Mouse (Mus musculus) lung, postnatal 14 days (tissue): ENCODE data around the gene Bmp5.

Experiments
- DNase-seq: peaks from one replicate; pipeline ENCODE4 v3.0.0; 2021

The Bmp5 gene

DNA sequence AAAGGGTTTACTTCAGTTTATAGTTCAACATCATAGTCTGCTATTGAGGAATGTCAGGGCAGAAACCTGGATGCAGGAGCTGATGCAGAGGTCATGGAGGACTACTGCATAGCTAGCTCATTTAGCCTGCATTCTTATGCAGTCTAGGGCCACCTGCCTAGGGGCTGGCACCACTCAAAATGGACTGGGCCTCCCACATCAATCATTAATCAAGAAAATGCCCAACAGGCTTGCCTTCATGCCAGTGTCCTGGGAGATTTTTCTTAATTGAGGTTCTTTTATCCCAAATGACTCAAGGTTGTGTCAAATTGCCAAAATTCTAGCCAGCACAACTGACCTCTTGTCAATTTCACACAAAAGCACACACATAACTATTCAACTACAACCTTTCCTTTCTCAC is 70.8 kb downstream of the Bmp5 start:
- no peak for DNase-seq

- DNase-seq: no peak
Observed at GRCm38 (mm10) chr9:75850670-75851228, 75.6 kb downstream of the Bmp5 start.

DNA sequence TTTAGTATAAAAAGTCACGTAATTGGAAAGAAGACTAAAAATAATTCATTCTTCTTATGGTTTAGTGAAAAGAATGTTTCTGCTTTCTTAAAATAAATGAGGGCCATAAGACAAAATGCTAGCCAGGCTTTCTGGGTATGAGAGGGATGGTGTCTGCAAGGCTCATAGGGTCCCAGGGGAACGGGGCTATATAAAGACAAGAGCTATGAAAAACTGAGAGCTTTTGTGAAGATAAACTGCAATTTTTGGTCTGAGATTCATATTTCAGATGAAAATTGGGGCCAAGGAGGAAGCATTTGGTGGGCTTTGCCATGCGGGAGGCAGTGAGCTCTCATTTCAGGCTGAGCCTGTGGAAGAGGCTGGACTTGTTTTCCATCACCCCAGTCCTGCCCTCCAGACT is 83.0 kb downstream of the Bmp5 start:
- DNase-seq: no peak

DNA sequence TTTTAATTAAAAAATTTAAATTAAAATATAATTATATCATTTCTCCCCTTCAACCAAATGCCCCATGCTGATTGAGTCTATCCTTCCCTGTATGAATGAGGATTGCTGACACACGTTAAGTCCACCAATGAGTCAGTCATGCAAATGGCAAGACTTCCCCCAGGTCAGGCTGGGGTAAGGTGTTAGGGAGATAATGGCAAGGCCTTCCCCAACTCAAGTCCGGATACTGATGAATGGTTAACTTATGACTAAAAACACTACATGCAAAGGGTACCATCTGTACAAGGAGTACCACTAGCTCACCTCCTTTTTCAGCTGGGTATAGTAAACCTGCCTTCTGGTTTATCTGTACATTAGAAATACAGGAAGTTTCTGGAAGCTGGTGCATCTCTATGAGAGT is 83.8 kb downstream of the Bmp5 start:
- no peak for DNase-seq

DNA sequence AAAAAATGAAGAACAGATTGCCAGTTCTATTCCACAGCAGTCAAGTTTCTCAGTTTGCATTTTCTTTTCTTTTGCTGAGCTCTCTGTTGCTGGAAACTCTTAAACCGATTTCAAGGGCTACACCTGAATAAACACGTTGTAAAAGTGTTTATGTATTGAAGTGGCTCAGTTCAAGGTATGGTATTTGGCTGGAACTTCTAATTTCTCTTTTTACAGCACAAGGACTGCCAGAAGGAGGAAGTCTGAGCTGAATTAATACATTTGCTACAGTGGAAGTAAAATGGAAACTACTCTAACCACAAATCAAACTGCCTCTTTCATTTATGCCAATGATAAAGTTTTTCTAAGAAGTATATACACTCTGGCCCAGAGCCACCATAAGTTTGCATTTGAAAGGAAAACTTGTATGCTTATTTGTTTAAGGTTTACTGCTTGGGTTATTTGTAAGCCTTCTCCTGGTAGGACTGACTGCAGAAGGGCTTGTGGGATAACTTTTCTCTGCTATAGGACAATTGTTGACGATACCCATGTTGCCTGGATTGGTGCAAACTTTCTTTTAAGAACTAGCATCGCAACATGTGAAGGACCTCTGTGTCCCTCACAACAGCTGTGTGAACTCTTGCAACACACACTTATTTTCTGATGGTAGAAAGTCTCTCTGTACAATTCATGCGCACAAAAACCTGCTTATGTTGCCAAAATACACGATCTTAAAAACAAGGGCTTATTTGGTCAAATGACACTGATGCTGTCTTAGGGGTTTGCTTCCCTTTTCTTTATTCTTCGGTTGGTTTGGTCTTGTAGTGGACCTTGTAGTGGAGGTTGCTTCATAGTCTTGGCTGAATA is 95.4 kb downstream of the Bmp5 start:
- DNase-seq: peak; percentile 34

DNA sequence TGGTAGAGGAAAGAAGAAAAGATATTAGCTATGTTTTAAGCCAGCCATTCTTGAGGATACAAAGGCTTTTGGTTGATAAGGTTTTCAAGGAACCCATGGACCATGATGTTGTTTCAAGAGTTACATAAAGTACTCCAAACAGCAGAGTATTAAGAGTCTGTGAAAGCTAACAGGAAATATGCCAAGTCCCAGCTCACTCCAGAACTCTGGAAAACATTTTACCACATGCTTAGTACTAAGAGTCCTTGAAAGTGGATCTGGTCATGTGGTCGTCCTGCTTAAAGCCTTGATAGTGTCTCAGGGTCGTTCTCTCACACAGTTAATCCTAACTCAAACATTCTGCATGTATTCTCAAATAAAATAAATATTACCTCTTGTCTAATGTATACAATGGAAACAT is 101.2 kb downstream of the Bmp5 start:
- DNase-seq: peak; percentile 18

GRCm38 (mm10) chr9:75883481-75884190 is 108.5 kb downstream of the Bmp5 start:
- no peak for DNase-seq

GRCm38 (mm10) chr9:75886801-75887544 is 111.8 kb downstream of the Bmp5 start:
- no peak for DNase-seq

DNA sequence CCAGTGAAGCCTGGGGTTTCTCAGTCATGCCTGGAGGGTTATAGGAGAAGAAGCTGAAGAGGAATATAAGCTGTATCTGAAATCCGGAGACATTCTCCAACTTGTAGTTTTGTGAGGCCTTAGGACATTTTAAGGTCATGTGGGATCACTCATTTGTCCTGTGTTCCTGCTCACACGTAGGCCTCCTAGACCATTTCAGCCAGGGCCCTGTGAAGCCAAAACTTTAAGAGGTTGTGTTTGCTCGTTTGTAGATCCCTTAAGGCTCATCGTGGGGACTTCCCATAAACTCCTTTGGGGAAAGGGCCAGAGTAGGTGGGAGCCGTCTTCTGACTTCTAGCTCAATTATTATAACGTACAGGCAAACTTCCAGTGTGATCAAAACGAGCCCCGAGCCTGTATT is 121.8 kb downstream of the Bmp5 start:
- DNase-seq: no peak

- DNase-seq: no peak
Observed at GRCm38 (mm10) chr9:75898022-75898421, 122.9 kb downstream of the Bmp5 start.

- DNase-seq: no peak
Observed at GRCm38 (mm10) chr9:75901219-75901618, 126.1 kb downstream of the Bmp5 start.

DNA sequence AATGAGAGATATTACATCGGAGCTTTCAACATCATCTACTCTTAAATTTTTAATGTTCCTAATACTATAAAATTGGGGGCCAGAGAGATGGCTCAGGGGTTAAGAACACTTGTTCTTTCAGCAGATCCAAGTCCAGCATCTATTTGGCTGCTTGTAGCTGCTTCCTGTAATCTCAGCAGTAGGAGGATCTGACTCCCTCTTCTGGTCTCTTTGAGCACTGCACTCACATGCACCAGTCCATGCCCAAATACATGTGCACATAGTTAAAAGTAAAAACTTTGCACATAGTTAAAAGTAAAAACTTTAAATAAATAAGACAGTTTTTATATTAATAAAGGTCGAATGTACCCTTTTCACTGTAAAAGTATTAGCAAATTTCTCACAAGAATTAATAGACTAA is 130.3 kb downstream of the Bmp5 start:
- DNase-seq: peak; percentile 50

GRCm38 (mm10) chr9:75910112-75910799 is 135.1 kb downstream of the Bmp5 start:
- DNase-seq: peak; percentile 65

DNA sequence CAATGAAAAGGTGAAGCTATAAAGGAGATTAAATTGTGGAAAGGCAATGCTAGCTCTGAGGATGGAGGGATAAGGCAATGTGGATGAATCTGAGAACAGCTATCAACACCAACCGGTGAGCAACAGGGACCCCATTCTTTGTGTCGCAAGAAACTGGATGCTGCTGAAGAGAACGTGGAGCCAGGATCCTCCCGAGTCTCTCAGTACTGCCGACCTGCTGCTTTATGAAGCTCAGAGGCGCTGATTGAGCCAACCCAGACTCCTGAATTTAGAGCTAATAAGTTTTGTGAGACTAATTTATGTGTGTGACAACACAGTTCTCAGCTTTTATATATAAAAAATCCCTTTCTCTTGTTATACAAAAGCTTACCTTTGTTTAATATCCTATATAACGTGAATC is 136.4 kb downstream of the Bmp5 start:
- DNase-seq: no peak

DNA sequence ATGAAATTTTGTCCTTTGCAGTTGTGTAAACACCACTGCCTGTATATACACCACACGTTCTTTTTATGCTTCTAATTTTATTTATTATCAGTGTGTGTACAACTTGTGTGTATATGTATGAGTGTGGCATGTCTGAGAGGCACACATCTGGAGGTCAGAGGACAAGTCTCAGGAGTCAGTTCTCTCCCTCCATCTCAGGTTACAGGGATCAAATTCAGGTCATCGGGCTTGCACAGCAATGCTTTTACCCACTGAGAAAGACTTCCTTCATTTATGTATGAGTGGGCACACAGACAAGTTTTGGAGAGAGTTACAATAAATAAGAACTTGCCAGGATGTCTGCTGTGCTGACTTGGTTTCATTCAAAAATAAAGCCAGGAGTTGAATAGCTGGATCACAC is 140.9 kb downstream of the Bmp5 start:
- DNase-seq: no peak

- no peak for DNase-seq
Observed at GRCm38 (mm10) chr9:75927196-75927880, 152.2 kb downstream of the Bmp5 start.

DNA sequence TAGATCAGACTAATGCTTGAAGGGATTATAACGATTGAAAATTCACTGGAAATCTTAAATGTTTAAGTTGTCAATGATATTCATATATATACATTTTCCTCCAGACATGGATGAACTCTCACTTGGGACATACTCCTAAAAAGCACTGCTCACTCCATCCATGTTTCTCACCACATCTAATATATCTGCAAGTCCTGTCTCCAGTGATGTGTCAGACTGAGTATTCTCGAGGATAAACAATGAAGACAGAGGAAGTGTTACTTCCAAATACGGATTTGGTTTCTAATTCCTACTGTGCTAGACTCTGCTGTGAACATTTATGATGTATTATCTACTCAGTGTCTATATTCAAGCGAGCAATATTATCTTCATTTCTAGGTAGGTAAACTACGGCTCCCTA is 152.9 kb downstream of the Bmp5 start:
- no peak for DNase-seq

DNA sequence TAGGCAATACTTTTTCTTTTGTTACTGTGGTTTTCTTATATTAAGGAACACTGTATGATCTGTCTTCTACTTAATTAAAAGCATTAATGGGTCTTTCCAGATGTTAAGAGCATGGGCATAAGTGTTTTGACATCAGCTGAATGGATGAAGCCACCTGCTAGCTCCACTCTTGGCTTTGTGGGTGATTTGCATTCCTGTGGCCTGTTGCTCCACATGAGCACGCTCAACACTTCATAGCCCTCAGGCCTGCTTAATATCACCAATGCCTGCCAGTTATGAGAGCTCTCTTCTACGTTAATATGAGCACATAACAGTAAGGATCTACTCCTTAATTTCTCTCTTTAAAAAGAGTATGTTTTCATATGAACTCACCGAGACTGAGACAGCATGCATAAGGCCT is 169.5 kb downstream of the Bmp5 start:
- DNase-seq: no peak
